Mouse (Mus musculus): ENCODE measurements around the gene Egfem1.

- TF ChIP-seq CTCF (IDR thresholded peaks at IDR 0.05; ENCODE audit: control insufficient read depth, insufficient read depth, insufficient read length), result no peak
- TF ChIP-seq CEBPB (IDR thresholded peaks at IDR 0.05; ENCODE audit: low read depth), result no peak
- TF ChIP-seq MYOG (IDR thresholded peaks at IDR 0.05; ENCODE audit: control insufficient read depth, extremely low read depth, insufficient read length), result no peak
- no peak for TF ChIP-seq MAX (IDR thresholded peaks at IDR 0.05)
- TF ChIP-seq USF1 (IDR thresholded peaks at IDR 0.05; ENCODE audit: low read depth), result no peak
- TF ChIP-seq FOSL1 (IDR thresholded peaks at IDR 0.05; ENCODE audit: insufficient read depth, low read length, poor library complexity, severe bottlenecking), result no peak
- TF ChIP-seq MYOD1 (IDR thresholded peaks at IDR 0.05; ENCODE audit: control insufficient read depth, insufficient read length, low read depth), result no peak
These were observed 40.7 kb downstream of the Egfem1 start for GRCm38 (mm10) chr3:29122556-29122955.
